Mouse (Mus musculus) MEL (cell line): ENCODE data around the gene Abcc2. TPM values are rescaled to one million over a fixed set of nuclear protein-coding genes. Genes with fewer than 3 reads are reported as not detected.

ENCODE experiments used
- DNase-seq: peaks from one replicate; pipeline ENCODE4 v3.0.0; 2011; ENCODE audit warnings: low read depth, low spot score
- H3K27ac ChIP-seq: 2 replicates; pipeline ENCODE4 v1.5.1; 2012; ENCODE audit warnings: low read depth, mild to moderate bottlenecking, control low read depth, low read length, moderate library complexity; ENCODE audit not compliant: control insufficient read depth
- H3K27me3 ChIP-seq, 2 experiments: fragments of 150-350 bp in 1 of 2; sonication (generic) in 1 of 2; 2 replicates each; pipeline ENCODE4 v1.6.1; 2012; ENCODE audit warnings: low read length in 2 of 2, mild to moderate bottlenecking in 2 of 2, improper control_type of control experiment in 1 of 2, moderate library complexity in 1 of 2; ENCODE audit not compliant: insufficient read depth in 2 of 2, control insufficient read depth in 1 of 2
- H3K36me3 ChIP-seq, 2 experiments: 2 replicates each; pipeline ENCODE4 v1.6.1; 2012 to 2014; ENCODE audit warnings: low read length in 2 of 2, improper control_type of control experiment in 1 of 2, inconsistent platforms in 1 of 2, mild to moderate bottlenecking in 1 of 2; ENCODE audit not compliant: insufficient read depth in 2 of 2, control insufficient read depth in 1 of 2
- H3K4me1 ChIP-seq, 2 experiments: fragments of 150-350 bp in 1 of 2; sonication (generic) in 1 of 2; 2 replicates each; pipeline ENCODE4 v1.6.1; 2012; ENCODE audit warnings: low read length in 2 of 2, improper control_type of control experiment in 1 of 2, mild to moderate bottlenecking in 1 of 2; ENCODE audit not compliant: insufficient read depth in 2 of 2, control insufficient read depth in 1 of 2
- H3K4me3 ChIP-seq, 2 experiments: fragments of 150-350 bp in 1 of 2; sonication (generic) in 1 of 2; 2 replicates each; pipeline ENCODE4 v1.5.1; 2012; ENCODE audit warnings: low read depth in 2 of 2, low read length in 2 of 2, mild to moderate bottlenecking in 2 of 2, moderate library complexity in 2 of 2, control low read depth in 1 of 2, improper control_type of control experiment in 1 of 2; ENCODE audit not compliant: control insufficient read depth in 1 of 2, insufficient read depth in 1 of 2
- H3K79me2 ChIP-seq: 2 replicates; pipeline ENCODE4 v1.6.1; 2012; ENCODE audit warnings: mild to moderate bottlenecking, low read length, moderate library complexity; ENCODE audit not compliant: control insufficient read depth, poor library complexity, insufficient read depth
- H3K9ac ChIP-seq: 2 replicates; pipeline ENCODE4 v1.6.1; 2012; ENCODE audit warnings: low read depth, mild to moderate bottlenecking, control low read depth, low read length, moderate library complexity; ENCODE audit not compliant: control insufficient read depth, poor library complexity, severe bottlenecking
- H3K9me3 ChIP-seq: fragments of 150-350 bp; sonication (generic); replicated peaks from 2 replicates; pipeline ENCODE4 v1.6.1; 2012; ENCODE audit warnings: mild to moderate bottlenecking, low read length, improper control_type of control experiment, moderate library complexity; ENCODE audit not compliant: insufficient read depth
- BHLHE40 ChIP-seq: IDR thresholded peaks from 2 replicates; pipeline ENCODE4 v1.6.1; 2012; ENCODE audit warnings: low read depth, mild to moderate bottlenecking, inconsistent platforms, low read length, improper control_type of control experiment, borderline replicate concordance
- CHD2 ChIP-seq: IDR thresholded peaks from 2 replicates; pipeline ENCODE4 v1.6.1; 2011; ENCODE audit warnings: low read length, improper control_type of control experiment
- CTCF ChIP-seq, 3 experiments: IDR thresholded peaks in 2 of 3; conservative IDR thresholded peaks in 1 of 3; 2 replicates each; pipeline ENCODE4 v1.5.1; 2011 to 2012; ENCODE audit warnings: low read length in 3 of 3, low read depth in 2 of 3, mild to moderate bottlenecking in 2 of 3, improper control_type of control experiment in 1 of 3, inconsistent platforms in 1 of 3, mixed read lengths in 1 of 3, moderate library complexity in 1 of 3; ENCODE audit not compliant: control insufficient read depth in 1 of 3, insufficient read depth in 1 of 3, poor library complexity in 1 of 3, severe bottlenecking in 1 of 3
- E2F4 ChIP-seq: IDR thresholded peaks from 2 replicates; pipeline ENCODE4 v1.6.1; 2011; ENCODE audit warnings: low read depth, low read length, improper control_type of control experiment, borderline replicate concordance
- ELF1 ChIP-seq: IDR thresholded peaks from 2 replicates; pipeline ENCODE4 v1.6.1; 2014; ENCODE audit warnings: low read depth, mild to moderate bottlenecking, inconsistent platforms, low read length, improper control_type of control experiment, moderate library complexity
- GABPA ChIP-seq: IDR thresholded peaks from 2 replicates; pipeline ENCODE4 v1.6.1; 2012; ENCODE audit warnings: low read depth, mild to moderate bottlenecking, inconsistent platforms, low read length, improper control_type of control experiment, moderate library complexity
- GATA1 ChIP-seq: IDR thresholded peaks from 2 replicates; pipeline ENCODE4 v1.6.1; 2011; ENCODE audit warnings: low read depth, low read length, improper control_type of control experiment
- HCFC1 ChIP-seq: IDR thresholded peaks from 2 replicates; pipeline ENCODE4 v1.6.1; 2012; ENCODE audit warnings: low read depth, mild to moderate bottlenecking, inconsistent platforms, low read length, improper control_type of control experiment, moderate library complexity
- MAFK ChIP-seq: IDR thresholded peaks from 2 replicates; pipeline ENCODE4 v1.6.1; 2011; ENCODE audit warnings: low read depth, mild to moderate bottlenecking, low read length, improper control_type of control experiment, borderline replicate concordance
- MAX ChIP-seq: IDR thresholded peaks from 2 replicates; pipeline ENCODE4 v1.6.1; 2011; ENCODE audit warnings: low read length, improper control_type of control experiment
- MEF2A ChIP-seq: IDR thresholded peaks from 2 replicates; pipeline ENCODE4 v1.6.1; 2014; ENCODE audit warnings: low read depth, mild to moderate bottlenecking, inconsistent platforms, low read length, improper control_type of control experiment; ENCODE audit not compliant: poor library complexity, insufficient replicate concordance, severe bottlenecking; ENCODE audit errors: extremely low read depth
- MXI1 ChIP-seq: IDR thresholded peaks from 2 replicates; pipeline ENCODE4 v1.6.1; 2011; ENCODE audit warnings: mild to moderate bottlenecking, low read depth, low read length, improper control_type of control experiment
- MYC ChIP-seq: IDR thresholded peaks from 2 replicates; pipeline ENCODE4 v1.6.1; 2011; ENCODE audit warnings: low read depth, mild to moderate bottlenecking, low read length, improper control_type of control experiment, moderate library complexity
- NELFE ChIP-seq: IDR thresholded peaks from 2 replicates; pipeline ENCODE4 v1.6.1; 2011; ENCODE audit warnings: low read depth, low read length, improper control_type of control experiment
- NRF1 ChIP-seq: IDR thresholded peaks from 2 replicates; pipeline ENCODE4 v1.6.1; 2014; ENCODE audit warnings: low read depth, mild to moderate bottlenecking, inconsistent platforms, low read length, improper control_type of control experiment, moderate library complexity; ENCODE audit not compliant: poor library complexity, insufficient read depth, severe bottlenecking
- POLR2AphosphoS2 ChIP-seq: IDR thresholded peaks from 2 replicates; pipeline ENCODE4 v1.6.1; 2011; ENCODE audit warnings: low read length, improper control_type of control experiment
- POLR2AphosphoS5 ChIP-seq: IDR thresholded peaks from 2 replicates; pipeline ENCODE4 v1.6.1; 2012; ENCODE audit warnings: low read depth, borderline replicate concordance, mild to moderate bottlenecking, inconsistent platforms, low read length, moderate library complexity, mixed read lengths
- RAD21 ChIP-seq: IDR thresholded peaks from 2 replicates; pipeline ENCODE4 v1.6.1; 2011; ENCODE audit warnings: mild to moderate bottlenecking, low read depth, low read length, improper control_type of control experiment
- RCOR1 ChIP-seq: IDR thresholded peaks from 2 replicates; pipeline ENCODE4 v1.6.1; 2012; ENCODE audit warnings: low read depth, mild to moderate bottlenecking, inconsistent platforms, low read length, improper control_type of control experiment
- SIN3A ChIP-seq: IDR thresholded peaks from 2 replicates; pipeline ENCODE4 v1.6.1; 2012; ENCODE audit warnings: low read length, improper control_type of control experiment, inconsistent platforms
- SMC3 ChIP-seq: IDR thresholded peaks from 2 replicates; pipeline ENCODE4 v1.6.1; 2011; ENCODE audit warnings: low read depth, low read length, improper control_type of control experiment
- TAL1 ChIP-seq: IDR thresholded peaks from 2 replicates; pipeline ENCODE4 v1.6.1; 2012; ENCODE audit warnings: mild to moderate bottlenecking, inconsistent platforms, low read length, moderate library complexity, mixed read lengths
- TBP ChIP-seq: IDR thresholded peaks from 2 replicates; pipeline ENCODE4 v1.8.0; 2011; ENCODE audit warnings: low read depth, low read length, improper control_type of control experiment
- TCF12 ChIP-seq: IDR thresholded peaks from 2 replicates; pipeline ENCODE4 v1.6.1; 2014; ENCODE audit warnings: low read depth, mild to moderate bottlenecking, inconsistent platforms, low read length, improper control_type of control experiment, moderate library complexity
- USF2 ChIP-seq, 2 experiments: IDR thresholded peaks; 2 replicates each; pipeline ENCODE4 v1.6.1; 2011 to 2012; ENCODE audit warnings: improper control_type of control experiment in 2 of 2, low read length in 2 of 2, borderline replicate concordance in 1 of 2, inconsistent platforms in 1 of 2, low read depth in 1 of 2, mild to moderate bottlenecking in 1 of 2; ENCODE audit not compliant: insufficient read depth in 1 of 2
- ZC3H11A ChIP-seq: IDR thresholded peaks from 2 replicates; pipeline ENCODE4 v1.6.1; 2012; ENCODE audit warnings: low read depth, mild to moderate bottlenecking, inconsistent platforms, low read length, improper control_type of control experiment
- ZKSCAN1 ChIP-seq: IDR thresholded peaks from 2 replicates; pipeline ENCODE4 v1.6.1; 2012; ENCODE audit warnings: low read depth, mild to moderate bottlenecking, inconsistent platforms, low read length, improper control_type of control experiment, moderate library complexity
- ZNF384 ChIP-seq: IDR thresholded peaks from 2 replicates; pipeline ENCODE4 v1.6.1; 2012; ENCODE audit warnings: low read depth, mild to moderate bottlenecking, inconsistent platforms, low read length, improper control_type of control experiment
- polyA plus RNA-seq, 2 experiments: library from polyadenylated mRNA; stranded (reverse) in 1 of 2; unstranded in 1 of 2; fragments of >175 nt in 1 of 2; fragments of >200 nt in 1 of 2; gene quantifications; 2 replicates each; pipeline versions ENCODE4 v1.2.1 to v1.2.4; 2012; ENCODE audit warnings: low replicate concordance in 2 of 2, low read depth in 1 of 2; ENCODE audit not compliant: insufficient read length in 2 of 2, insufficient read depth in 1 of 2, missing spikeins in 1 of 2
- total RNA-seq: library from RNA; depleted of rRNA; stranded (reverse); fragments of 300-350 nt; gene quantifications from 2 replicates; pipeline ENCODE4 v1.2.3, GENCODE M21; 2012

Abcc2 gene
- total and polyA plus RNA-seq, 3 experiments, result 0.04 TPM; not detected in 2

- Histone ChIP-seq H3K4me3 (no peak overlapping the region), H3K27me3 (no peaks in the 10 kb centered on the region), H3K36me3 (peaks cover 0 to 11% of the 10 kb centered on the region in 2 experiments; a peak in 2 of 4 replicates), H3K27ac (no peak overlapping the region), H3K79me2 (no peaks in the 10 kb centered on the region), H3K9me3 (no peaks in the 10 kb centered on the region), H3K4me1 (peaks cover 3 to 8% of the 10 kb centered on the region in 2 experiments; a peak in 2 of 4 replicates), H3K9ac (no peak overlapping the region)
- DNase-seq, result no peak
- TF ChIP-seq RAD21, result no peak
- no peak for TF ChIP-seq MXI1
- TF ChIP-seq SIN3A, result no peak
- TF ChIP-seq MAX, result no peak
- no peak for TF ChIP-seq MEF2A
- TF ChIP-seq CHD2, result no peak
- TF ChIP-seq HCFC1, result no peak
- no peak for TF ChIP-seq ZNF384
- TF ChIP-seq MYC, result no peak
- no peak for TF ChIP-seq ZC3H11A
- no peak for TF ChIP-seq POLR2AphosphoS5
- TF ChIP-seq MAFK, result no peak
- no peak for TF ChIP-seq ZKSCAN1
- no peak for TF ChIP-seq SMC3
- no peak for TF ChIP-seq TAL1
- TF ChIP-seq ELF1, result no peak
- TF ChIP-seq POLR2AphosphoS2, result no peak
- TF ChIP-seq RCOR1, result no peak
- no peak for TF ChIP-seq TBP
- no peak for TF ChIP-seq NRF1
Observed at GRCm38 (mm10) chr19:43766451-43766850, 15.5 kb upstream of the Abcc2 start.

GRCm38 (mm10) chr19:43767549-43768322 lies 14.3 kb upstream of the Abcc2 start:
- Histone ChIP-seq H3K4me3 (no peak overlapping the region), H3K9me3 (no peaks in the 10 kb centered on the region), H3K27me3 (no peaks in the 10 kb centered on the region), H3K27ac (no peak overlapping the region), H3K4me1 (peaks cover 6 to 8% of the 10 kb centered on the region in 2 experiments; a peak in 3 of 4 replicates), H3K79me2 (no peaks in the 10 kb centered on the region), H3K9ac (no peak overlapping the region), H3K36me3 (peaks cover 0 to 17% of the 10 kb centered on the region in 2 experiments; a peak in 2 of 4 replicates)
- no peak for TF ChIP-seq TAL1
- no peak for TF ChIP-seq GATA1
- no peak for TF ChIP-seq BHLHE40
- no peak for TF ChIP-seq TCF12
- TF ChIP-seq USF2 (IDR thresholded peaks at IDR 0.05; ENCODE audit: borderline replicate concordance in 1 of 2, insufficient read depth in 1 of 2, low read depth in 1 of 2, low read length in 2 of 2), result no peak
- no peak for TF ChIP-seq NELFE
- TF ChIP-seq HCFC1, result no peak
- TF ChIP-seq POLR2AphosphoS5, result no peak
- no peak for TF ChIP-seq E2F4
- TF ChIP-seq ZNF384, result no peak
- TF ChIP-seq RCOR1, result no peak
- TF ChIP-seq GABPA, result no peak
- no peak for TF ChIP-seq MYC
- TF ChIP-seq CTCF (IDR thresholded peaks at IDR 0.05 in 2 of 3, conservative IDR thresholded peaks at IDR 0.05 in 1 of 3; ENCODE audit: control insufficient read depth in 1 of 3, insufficient read depth in 1 of 3, low read depth in 2 of 3, low read length in 3 of 3, poor library complexity in 1 of 3, severe bottlenecking in 1 of 3), result no peak
- TF ChIP-seq MAX, result no peak
- no peak for TF ChIP-seq NRF1
- no peak for TF ChIP-seq ELF1
- TF ChIP-seq TBP, result no peak
- TF ChIP-seq SMC3, result no peak
- no peak for DNase-seq
